Mouse (Mus musculus) skeletal muscle tissue, adult 2 months (tissue): ENCODE measurements around the gene Pld1.

Experiments used
- DNase-seq: peaks from one replicate; pipeline ENCODE4 v3.0.0-alpha.2; 2012; ENCODE audit warnings: low read depth, low spot score

The Pld1 gene

DNA sequence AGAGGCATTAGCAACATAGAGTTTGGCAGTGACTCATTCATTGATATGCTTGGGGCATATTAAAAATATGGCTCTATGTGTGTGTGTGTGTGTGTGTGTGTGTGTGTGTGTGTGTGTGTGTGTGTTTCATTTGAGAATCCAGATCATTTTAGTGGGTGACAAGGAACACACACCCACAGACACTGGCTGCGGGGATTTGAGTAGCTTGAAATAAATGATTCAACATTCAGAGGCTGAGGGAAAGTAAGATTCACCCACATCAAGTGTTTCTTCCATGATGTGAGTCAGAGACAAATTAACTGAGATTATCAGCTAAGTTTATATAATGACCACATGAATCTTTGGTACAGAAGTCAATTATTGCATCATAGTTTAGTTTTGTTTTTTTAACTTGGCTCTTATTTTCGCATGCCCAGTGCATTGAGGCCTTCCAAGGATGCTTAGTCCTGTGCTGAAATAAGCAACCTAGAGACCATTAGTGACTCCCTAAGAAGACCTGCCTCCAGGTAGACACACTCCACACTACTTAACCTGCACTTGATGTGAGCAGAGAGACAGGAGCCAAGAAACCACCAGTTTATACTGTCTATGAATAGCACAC, 211.3 kb downstream of the Pld1 start:
- DNase-seq: no peak

DNA sequence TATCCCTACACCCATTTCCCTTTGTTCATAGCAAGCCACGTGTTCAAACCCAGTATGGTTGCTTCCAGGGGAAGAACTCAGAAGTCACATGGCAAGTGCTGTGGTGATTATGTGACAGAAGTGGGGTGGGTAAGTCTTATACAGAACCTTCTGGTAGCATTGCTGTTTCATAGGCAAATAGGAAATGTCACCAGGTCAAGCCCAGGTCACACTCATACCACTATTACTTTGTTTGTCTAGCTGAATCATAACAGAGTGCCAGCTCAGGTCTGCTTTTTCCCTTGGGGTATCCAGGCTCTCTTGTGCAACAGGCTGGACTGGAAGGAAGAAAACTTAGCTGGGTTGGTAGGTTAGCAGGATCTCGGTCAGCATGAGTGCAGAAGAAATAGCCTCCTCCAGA, 219.5 kb downstream of the Pld1 start:
- no peak for DNase-seq

DNA sequence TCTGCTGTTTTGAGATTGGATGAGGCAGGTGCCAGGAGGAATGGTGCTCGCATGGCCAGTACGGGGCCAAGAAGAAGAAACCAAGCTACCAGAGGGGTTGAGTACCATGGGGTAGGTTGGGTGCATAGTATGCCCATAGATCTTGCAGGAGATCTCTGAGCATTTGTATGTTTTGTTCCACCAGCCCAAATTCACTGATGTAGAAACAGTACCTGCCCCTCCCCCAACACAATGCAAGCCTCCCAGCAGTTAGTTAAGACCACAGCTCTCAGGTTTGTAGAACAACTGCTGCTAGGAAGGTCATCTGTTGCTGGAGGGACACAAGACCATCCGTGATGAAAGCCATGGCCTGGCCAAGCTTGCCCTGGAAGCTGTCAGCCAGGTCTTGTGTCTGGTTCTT, 220.4 kb downstream of the Pld1 start:
- no peak for DNase-seq

DNA sequence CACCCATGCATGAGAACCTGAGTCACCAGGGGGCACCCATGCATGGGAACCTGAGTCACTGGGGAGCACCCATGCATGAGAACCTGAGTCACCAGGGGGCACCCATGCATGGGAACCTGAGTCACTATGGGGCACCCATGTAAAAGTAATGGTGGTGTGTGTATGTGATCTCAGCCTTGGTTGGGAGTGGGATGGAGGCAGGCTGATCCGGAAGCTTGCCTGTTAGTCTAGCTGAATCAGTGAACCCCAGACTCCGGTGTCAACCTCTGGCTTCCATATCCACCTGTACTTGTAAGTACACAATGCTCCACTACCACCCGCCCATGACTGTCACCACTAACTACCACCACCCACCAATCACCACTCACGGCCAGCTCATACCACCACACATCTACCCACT, 223.9 kb downstream of the Pld1 start:
- DNase-seq: no peak

DNA sequence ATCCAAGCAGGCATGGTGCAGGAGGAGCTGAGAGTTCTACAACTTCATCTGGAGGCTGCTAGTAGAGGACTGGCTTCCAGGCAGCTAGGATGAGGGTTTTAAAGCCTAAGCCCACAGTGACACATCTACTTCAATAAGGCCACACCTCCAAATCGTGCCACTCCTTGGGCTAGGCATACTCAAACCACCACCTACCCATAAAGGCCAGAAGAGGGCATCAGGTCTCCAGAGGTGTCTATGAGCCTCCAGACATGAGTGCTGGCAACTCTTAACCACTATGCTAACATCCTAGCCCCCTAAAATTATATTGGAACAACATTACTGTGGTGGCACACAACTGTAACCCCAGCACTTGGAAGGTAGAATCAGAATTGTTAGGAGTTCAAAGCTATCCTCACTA, 226.2 kb downstream of the Pld1 start:
- DNase-seq: no peak

DNA sequence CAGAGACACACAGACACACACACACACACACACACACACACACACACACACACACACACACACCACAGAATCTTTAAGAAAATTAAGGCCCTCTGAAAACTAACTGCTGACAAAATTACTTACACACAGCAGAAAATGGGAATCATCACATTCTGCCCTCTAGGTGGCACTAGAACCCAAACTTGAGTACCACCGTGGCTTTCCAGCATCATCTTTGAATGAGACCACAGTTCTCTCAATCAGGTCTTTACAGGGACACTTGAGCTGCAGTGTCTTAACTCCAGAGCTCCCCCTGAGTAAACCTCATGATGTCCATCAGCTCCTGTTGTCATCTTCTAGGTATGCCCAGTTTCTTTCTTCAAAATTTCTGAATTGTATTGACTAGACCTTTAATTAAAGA, 227.1 kb downstream of the Pld1 start:
- DNase-seq: peak; percentile 54

DNA sequence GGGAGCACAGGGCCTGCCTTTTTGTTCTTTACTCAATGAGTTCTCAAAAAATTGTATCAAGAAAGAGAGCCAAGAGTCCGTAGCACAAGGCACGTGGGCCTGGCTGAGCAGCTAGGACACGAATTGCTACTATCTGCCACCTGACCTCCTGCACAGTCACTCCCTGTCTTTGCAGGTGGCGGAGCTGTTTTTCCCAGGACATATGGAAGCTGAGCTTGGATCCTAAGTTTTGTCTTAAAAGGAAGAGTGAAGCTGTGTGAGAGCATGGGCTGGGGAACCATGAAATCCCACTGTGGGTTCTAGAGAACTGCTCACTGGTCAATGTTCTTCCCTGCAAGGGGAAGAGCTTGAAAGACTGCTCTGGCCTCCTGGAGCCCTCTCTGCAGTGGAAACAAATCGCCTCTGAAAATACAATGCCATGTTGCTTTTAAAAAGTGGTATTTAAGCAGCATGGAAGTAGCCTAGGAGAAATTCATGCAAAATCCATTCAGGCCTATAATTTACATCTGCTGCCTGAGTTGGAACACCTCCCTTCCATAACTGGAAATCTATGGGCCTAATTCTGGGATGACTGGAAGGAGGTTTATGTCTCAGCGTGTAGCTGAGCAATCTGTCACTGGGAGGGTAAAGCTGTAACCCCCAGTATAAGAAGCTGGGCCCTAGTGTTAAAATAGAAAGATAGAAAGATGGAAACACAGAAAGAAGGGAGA, 229.5 kb downstream of the Pld1 start:
- no peak for DNase-seq

DNA sequence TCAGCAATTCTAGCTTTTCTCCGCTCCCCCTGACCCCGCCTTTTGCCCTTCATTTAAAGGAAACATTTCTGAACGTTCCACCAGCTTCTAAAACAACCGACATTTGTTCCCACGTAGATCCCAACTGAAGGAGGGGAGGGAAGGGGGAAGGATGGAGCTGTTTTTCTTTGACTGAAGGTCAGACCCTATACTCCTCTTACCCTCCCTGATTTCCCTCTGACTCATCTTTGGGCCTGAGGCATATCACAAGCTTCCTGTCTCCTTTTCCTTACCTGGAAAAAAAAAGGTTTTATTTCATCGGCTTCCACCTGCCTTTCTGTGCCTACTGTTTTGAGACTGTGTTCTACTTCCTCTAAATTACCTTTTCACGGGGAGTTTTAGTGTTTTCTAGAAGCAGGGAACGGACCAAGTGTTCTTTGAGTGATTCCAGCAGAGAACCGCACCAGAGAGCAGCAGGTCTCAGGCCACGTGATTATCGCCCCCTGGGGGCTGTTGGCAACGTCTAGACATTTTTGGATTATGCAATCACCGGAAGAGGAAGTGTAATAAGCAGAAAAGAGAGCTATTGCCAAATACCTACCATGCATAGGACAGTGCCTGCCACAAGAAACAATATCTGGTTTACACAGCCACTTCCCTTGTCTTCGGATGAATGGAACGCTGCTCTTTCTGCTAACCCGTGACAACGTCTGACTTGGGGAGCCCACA, 232.6 kb downstream of the Pld1 start:
- peak; percentile 49 for DNase-seq

DNA sequence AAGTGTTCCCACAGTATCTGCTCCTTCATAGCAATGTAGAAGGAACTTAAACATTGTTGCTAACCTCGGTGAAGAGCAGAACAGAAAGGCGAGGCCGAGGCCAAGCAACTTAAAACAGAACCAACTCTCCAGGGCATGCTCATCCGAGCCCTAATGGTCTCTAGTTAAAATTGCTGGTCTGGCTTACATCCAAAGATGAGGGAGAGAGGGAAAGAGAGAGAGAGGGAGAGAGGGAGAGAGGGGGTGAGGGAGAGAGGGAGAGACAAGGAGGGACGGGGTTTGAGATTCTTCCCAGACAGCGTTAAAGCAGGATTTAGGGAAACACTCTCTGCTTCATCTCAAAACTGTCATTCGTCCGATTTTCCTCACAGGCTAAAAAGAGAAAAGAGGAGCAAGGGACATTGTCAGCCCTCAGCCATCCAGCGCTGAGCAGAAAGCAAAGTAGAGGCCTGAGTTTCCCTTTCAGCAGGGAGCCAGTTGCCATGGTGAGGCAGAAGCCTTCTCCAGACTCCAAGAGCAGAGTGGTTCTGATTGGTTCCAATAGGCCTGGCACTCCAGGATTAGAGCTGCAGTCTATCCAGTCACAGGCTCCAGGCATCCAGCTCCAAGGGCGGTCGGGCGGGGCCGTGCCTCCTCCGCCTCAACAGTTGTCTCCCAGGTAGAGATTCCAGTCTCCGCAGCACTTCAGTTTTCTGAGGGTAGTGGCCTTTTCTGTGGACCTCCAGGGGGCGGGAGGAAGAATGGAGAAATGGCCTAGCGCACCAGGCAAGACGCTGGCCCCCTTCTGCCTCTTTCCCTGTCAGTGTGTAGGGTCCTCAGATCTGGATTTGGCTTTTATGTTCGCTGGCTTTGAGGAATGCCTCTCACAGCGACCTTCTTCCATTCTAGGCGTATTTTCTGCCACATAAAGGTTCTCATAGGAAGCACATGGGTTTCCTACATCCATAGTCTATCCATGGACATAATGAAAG, 237.8 kb downstream of the Pld1 start:
- no peak for DNase-seq

DNA sequence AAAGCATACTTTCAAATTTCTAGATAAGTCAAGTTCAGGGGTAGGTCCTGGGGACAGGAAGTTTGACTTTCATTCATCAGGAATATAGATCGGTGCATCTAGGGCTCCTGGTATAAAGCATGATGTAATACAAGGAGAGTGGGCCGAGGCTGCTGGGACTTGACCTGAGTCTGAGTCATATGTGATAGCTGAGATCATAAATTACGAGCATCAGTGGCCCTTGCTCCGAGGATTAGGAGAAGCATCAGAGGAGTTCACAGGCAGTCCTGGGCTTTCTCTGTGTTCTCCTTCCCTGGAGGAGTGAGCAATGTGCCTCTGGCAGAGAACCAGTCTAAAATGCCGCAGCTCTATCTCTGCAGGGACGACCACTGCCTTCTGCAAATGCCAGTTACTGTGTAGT, 239.8 kb downstream of the Pld1 start:
- DNase-seq: no peak
